Mouse (Mus musculus) megakaryocyte, embryonic 14.5 days (primary cell): ENCODE data around the gene Foxn4. TPM values are rescaled to one million over a fixed set of nuclear protein-coding genes. Genes with fewer than 3 reads are reported as not detected.

ENCODE experiments used
- H3K27me3 ChIP-seq: replicated peaks from 2 replicates; pipeline ENCODE3; 2012; ENCODE audit warnings: inconsistent platforms
- H3K36me3 ChIP-seq: replicated peaks from 2 replicates; pipeline ENCODE3; 2012; ENCODE audit warnings: low read length, inconsistent platforms, mixed read lengths
- H3K4me1 ChIP-seq: 2 replicates; pipeline ENCODE4 v1.6.1; 2012; ENCODE audit warnings: inconsistent platforms
- H3K4me3 ChIP-seq: replicated peaks from 2 replicates; pipeline ENCODE3; 2012; ENCODE audit warnings: moderate library complexity, mild to moderate bottlenecking, inconsistent platforms
- H3K9me3 ChIP-seq: 2 replicates; pipeline ENCODE4 v1.6.1; 2012; ENCODE audit warnings: inconsistent platforms
- FLI1 ChIP-seq: IDR thresholded peaks from 2 replicates; pipeline ENCODE4 v1.6.1; 2012; ENCODE audit warnings: low read length, inconsistent platforms, mixed read lengths
- GATA1 ChIP-seq: IDR thresholded peaks from 3 replicates; pipeline ENCODE4 v1.6.1; 2012; ENCODE audit warnings: mixed read lengths, low read length, inconsistent platforms, borderline replicate concordance
- polyA plus RNA-seq: library from polyadenylated mRNA; stranded (reverse); fragments of >175 nt; gene quantifications from 2 replicates; pipeline ENCODE4 v1.2.3, GENCODE M21; 2012; ENCODE audit warnings: low replicate concordance; ENCODE audit not compliant: insufficient read depth

Foxn4 gene
- polyA plus RNA-seq, 1 experiment = not detected

DNA sequence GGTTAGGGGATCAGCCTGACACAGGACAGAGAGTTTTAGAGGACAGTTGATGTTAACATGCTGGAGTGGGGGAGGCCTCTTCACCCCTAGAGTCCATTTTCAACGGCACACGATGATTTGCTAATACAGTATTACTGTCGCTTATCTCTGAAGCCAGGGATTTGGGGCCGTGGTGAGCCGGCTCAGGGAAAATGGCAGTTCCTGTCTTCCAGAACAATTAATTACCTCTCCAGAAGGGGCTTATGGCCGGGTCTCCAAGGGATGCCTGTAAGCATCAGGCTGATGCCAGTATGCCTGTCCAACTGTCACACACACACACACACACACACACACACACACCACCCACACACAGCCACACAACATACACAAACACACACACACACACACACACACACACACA lies 8.7 kb upstream of the Foxn4 start:
- H3K4me1 ChIP-seq = no peaks in the 10 kb centered on the region
- no peak overlapping the region for H3K4me3 ChIP-seq
- H3K36me3 ChIP-seq = no peaks in the 10 kb centered on the region
- no peaks in the 10 kb centered on the region for H3K9me3 ChIP-seq
- peaks cover 49% of the 10 kb centered on the region for H3K27me3 ChIP-seq
- TF ChIP-seq FLI1 (no peak), GATA1 (no peak)

DNA sequence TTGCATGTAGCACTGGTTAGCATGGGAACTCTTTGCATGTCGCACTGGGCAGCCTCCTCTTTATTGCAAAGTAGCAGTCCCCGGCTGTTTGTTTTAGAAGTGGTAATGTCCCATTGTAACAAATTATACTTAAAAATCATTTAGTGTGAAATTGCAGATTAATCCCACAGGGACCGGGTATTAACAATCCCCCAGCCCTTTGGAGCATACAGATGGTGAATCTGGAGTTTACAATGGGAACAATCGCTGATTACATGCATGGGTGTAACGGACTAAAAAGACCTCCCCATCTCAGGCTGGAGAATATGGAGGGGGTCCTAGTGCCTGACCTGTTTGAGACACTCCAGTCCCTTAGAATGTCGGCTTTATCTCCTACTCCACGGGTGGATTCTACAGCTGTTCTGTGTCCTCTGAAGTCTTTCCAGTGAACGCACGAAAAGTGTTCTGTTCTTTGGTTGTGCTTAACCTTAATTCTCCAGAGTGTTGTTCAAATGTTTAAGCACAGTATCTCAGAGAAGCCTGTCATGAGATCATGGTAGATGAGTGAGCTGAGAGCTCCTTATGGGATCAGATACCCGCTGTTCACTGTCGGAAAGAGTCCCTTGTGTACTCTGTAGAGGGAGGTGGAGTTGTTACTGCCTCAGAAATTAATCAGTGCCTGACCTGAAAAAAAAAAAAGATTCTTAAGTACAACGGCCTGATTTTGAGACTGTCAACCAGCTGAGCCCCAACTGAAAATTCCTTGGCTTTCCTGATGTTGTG lies 6.0 kb upstream of the Foxn4 start:
- peaks cover 65% of the 10 kb centered on the region for H3K27me3 ChIP-seq
- no peak for TF ChIP-seq GATA1
- TF ChIP-seq FLI1 = no peak
- H3K9me3 ChIP-seq = no peaks in the 10 kb centered on the region

DNA sequence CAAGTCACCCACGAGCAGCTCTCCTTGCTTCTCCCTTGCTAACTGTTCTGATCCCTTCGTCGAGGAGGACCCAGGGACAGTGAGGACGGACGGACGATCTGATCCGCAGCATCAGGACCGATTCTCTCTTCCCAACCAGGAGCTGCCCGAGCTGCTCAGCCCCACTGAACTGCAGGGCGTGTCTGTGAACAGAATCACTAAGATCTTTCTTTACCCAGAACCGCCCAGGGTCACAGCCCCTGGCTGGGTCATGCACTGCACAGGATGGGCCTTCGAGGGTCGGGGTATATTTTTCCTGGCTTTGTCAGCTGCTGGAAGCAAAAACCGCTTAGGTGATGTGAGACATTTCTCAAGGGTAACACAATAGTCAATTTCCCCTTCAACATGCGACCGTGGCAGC lies 2.4 kb upstream of the Foxn4 start:
- Histone ChIP-seq H3K4me3 (no peak overlapping the region), H3K36me3 (no peaks in the 10 kb centered on the region), H3K4me1 (peaks cover 5% of the 10 kb centered on the region; the same call in 1 of the 2 replicates), H3K9me3 (no peaks in the 10 kb centered on the region), H3K27me3 (peaks cover 80% of the 10 kb centered on the region)
- TF ChIP-seq FLI1 = no peak
- no peak for TF ChIP-seq GATA1

More for the DNA sequence above, 6.0 kb upstream of the Foxn4 start:
- H3K4me3 ChIP-seq = no peak overlapping the region
- H3K4me1 ChIP-seq = no peaks in the 10 kb centered on the region
- H3K36me3 ChIP-seq = no peaks in the 10 kb centered on the region

DNA sequence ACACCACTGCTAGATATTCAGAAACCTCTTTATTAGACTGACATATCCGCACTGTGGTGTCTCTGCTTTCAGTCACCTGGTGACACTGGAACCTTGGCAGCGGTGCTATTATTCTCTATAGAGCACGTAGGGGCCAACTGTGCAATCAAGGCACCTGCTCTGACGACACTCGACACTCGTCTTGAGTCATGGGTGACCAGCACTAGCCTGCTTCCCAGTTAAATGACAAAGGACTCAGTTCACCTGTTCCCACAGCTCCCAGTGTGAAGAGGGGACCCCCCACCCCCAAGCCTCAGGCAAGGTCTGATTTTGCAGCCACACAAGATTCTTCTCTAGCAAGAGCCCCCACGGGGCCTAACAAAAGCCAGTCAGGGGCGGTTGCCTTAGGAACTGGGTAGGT lies 1.7 kb upstream of the Foxn4 start:
- peaks cover 83% of the 10 kb centered on the region for H3K27me3 ChIP-seq
- H3K36me3 ChIP-seq = no peaks in the 10 kb centered on the region

DNA sequence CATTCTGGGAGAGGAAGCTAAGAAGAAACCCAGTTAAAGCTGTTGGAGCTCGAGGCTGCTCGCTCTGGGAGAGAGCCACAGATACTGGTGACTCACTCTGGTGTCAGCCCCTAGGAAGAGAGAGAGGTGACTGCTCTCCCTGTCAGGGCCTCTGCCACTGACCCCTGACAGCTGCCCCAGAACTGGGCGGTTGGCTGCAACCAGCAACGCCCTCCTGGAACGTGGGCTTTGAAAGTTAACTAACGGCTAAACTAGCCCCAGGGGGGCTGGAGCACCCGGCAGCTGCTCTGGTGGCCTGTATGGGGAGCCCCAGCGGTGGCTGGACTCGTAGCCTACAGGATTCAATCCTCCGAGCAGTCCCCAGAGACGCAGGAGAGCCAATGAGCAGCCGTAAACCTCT lies 3.6 kb downstream of the Foxn4 start:
- Histone ChIP-seq H3K36me3 (no peaks in the 10 kb centered on the region), H3K9me3 (no peaks in the 10 kb centered on the region), H3K4me3 (no peak overlapping the region), H3K27me3 (peaks cover 97% of the 10 kb centered on the region), H3K4me1 (peaks cover 19% of the 10 kb centered on the region)
- TF ChIP-seq GATA1 = no peak
- TF ChIP-seq FLI1 = no peak

More for the DNA sequence above, 1.7 kb upstream of the Foxn4 start:
- peaks cover 5% of the 10 kb centered on the region; the same call in 1 of the 2 replicates for H3K4me1 ChIP-seq
- no peaks in the 10 kb centered on the region for H3K9me3 ChIP-seq
- no peak for TF ChIP-seq GATA1
- TF ChIP-seq FLI1 = no peak
- no peak overlapping the region for H3K4me3 ChIP-seq

DNA sequence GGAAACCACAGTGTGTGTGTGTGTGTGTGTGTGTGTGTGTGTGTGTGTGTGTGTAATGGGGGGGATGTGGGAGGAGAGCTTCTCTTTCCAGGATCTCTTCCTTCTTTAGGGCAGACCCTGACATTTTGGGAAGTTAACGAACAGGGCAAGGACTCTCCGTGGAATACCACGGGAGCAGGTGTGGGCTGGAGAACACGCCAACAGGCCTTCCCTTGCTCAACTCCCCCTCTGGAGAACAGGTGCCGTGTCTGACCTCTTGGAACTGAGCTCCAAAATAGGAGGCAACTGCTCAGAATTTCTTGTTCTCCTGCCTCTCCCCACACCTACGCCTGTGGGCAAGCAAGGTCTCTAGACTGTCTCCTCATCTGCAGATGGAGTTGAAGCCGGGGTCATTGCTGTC lies 4.1 kb downstream of the Foxn4 start:
- H3K4me3 ChIP-seq = no peak overlapping the region
- H3K4me1 ChIP-seq = peaks cover 19% of the 10 kb centered on the region
- TF ChIP-seq GATA1 = no peak
- TF ChIP-seq FLI1 = no peak
- H3K27me3 ChIP-seq = peaks cover 97% of the 10 kb centered on the region
- H3K36me3 ChIP-seq = no peaks in the 10 kb centered on the region
- H3K9me3 ChIP-seq = no peaks in the 10 kb centered on the region

DNA sequence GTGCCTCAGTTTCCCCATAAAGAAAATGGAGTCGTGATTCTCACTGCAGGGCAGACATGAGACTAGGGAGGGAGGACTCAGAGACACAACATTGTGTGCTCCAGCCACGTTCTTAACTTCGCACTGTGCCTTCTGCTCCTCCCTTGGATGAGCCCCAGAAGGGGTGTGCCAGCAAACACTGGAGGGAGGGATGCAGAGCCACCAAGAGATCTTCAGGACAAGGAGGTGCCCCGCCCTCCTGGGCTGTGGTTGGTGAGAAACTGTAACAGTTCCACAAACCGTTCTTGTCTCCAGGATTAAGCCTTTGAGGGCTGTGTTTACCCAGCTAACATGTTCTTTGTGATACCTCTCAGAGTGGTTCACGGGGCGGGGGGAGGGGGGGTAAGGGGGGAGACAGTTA lies 5.0 kb downstream of the Foxn4 start:
- Histone ChIP-seq H3K9me3 (no peaks in the 10 kb centered on the region), H3K4me3 (no peak overlapping the region), H3K36me3 (no peaks in the 10 kb centered on the region), H3K27me3 (peaks cover 97% of the 10 kb centered on the region), H3K4me1 (peaks cover 18% of the 10 kb centered on the region)
- TF ChIP-seq FLI1 (no peak), GATA1 (no peak)

DNA sequence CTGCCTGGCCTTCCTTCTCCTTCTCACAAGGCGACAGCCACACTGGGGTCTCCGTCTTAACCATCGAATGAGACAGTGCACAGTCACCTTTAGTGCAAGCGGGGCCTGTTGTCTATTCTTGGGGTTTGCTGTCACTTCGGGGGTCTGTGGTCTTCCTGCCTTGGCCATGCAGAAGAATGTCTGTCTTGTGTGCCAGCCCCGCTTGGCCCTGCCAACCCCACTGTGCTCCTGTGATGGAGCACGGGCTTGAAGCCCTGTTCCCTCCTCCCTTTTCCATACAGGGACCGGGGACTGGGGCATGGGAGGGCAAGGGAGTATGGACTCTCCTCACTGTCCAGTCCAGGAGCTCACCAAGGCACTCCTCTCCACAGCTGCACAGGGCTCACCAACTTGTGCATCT lies 8.8 kb downstream of the Foxn4 start:
- no peaks in the 10 kb centered on the region for H3K36me3 ChIP-seq
- TF ChIP-seq FLI1 = no peak
- no peak for TF ChIP-seq GATA1
- H3K27me3 ChIP-seq = peaks cover 71% of the 10 kb centered on the region
- peaks cover 12% of the 10 kb centered on the region for H3K4me1 ChIP-seq
- H3K9me3 ChIP-seq = no peaks in the 10 kb centered on the region
- no peak overlapping the region for H3K4me3 ChIP-seq

DNA sequence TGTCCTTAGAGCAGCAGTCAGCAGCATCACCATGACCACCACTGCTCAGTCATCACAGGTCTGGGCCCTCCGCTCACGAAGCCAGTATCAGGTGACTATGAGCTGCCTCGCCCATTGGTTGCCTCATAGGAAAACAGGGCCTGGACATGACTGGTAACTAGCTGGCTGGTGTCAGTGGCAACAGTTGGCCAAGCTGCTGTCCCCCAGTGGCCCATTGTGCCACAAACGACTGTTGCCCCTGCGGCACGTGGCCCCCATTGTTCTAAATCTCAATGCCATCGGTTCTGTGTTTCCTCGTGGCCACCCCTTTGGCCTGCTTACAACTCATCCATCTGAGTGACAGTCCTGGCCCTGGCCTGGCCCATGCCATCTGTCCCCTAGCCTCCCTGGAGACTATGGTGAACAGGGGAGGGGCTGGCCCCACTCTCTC lies 9.6 kb downstream of the Foxn4 start:
- H3K27me3 ChIP-seq = peaks cover 68% of the 10 kb centered on the region
- H3K4me1 ChIP-seq = peaks cover 5% of the 10 kb centered on the region
- no peaks in the 10 kb centered on the region for H3K9me3 ChIP-seq
- H3K4me3 ChIP-seq = no peak overlapping the region
- no peak for TF ChIP-seq GATA1
- no peak for TF ChIP-seq FLI1
- H3K36me3 ChIP-seq = no peaks in the 10 kb centered on the region

DNA sequence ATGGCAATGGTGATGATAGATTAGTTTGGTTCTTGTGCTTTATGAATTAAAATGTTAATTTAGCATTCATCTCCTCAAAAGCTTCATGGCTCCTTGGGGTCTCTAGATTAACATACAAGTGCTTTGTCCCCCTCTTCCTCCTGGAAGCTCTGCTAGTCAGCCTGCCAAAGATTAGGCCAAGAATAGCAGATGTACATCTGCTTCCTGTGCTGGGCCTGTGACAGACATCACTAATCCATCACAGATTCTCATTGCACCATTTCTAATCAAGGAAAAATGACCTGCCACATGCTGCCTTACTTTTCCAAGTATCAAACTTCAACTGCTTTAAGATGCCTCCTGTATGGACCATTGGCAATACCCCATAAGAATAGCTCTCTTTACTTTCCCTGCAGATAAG lies 12.1 kb downstream of the Foxn4 start:
- peaks cover 56% of the 10 kb centered on the region for H3K27me3 ChIP-seq
- H3K4me3 ChIP-seq = no peak overlapping the region
- H3K36me3 ChIP-seq = no peaks in the 10 kb centered on the region
- H3K4me1 ChIP-seq = no peaks in the 10 kb centered on the region; the same call in 1 of the 2 replicates
- no peaks in the 10 kb centered on the region for H3K9me3 ChIP-seq
- TF ChIP-seq GATA1 (no peak), FLI1 (no peak)
